Mouse (Mus musculus) bone marrow macrophage, adult 2 months (primary cell): ENCODE data around the gene Abi2.

ENCODE experiments used
- CTCF ChIP-seq: IDR thresholded peaks from 2 replicates; pipeline ENCODE4 v1.5.1; 2012; ENCODE audit warnings: low read depth, mild to moderate bottlenecking, low read length, moderate library complexity
- POLR2A ChIP-seq: IDR thresholded peaks from 2 replicates; pipeline ENCODE4 v1.6.1; 2012; ENCODE audit warnings: mild to moderate bottlenecking, low read depth, low read length, borderline replicate concordance

GRCm38 (mm10) chr1:60428341-60428740, 18.9 kb downstream of the Abi2 start:
- no peak for TF ChIP-seq POLR2A
- TF ChIP-seq CTCF: no peak
